Mouse (Mus musculus) embryo, embryonic 11.5 days (tissue): ENCODE data around the gene Gm28308.

Experiments used
- DNase-seq: peaks from one replicate; pipeline ENCODE4 v3.0.0-alpha.2; 2012; ENCODE audit warnings: low read depth, low spot score

The Gm28308 gene

DNA sequence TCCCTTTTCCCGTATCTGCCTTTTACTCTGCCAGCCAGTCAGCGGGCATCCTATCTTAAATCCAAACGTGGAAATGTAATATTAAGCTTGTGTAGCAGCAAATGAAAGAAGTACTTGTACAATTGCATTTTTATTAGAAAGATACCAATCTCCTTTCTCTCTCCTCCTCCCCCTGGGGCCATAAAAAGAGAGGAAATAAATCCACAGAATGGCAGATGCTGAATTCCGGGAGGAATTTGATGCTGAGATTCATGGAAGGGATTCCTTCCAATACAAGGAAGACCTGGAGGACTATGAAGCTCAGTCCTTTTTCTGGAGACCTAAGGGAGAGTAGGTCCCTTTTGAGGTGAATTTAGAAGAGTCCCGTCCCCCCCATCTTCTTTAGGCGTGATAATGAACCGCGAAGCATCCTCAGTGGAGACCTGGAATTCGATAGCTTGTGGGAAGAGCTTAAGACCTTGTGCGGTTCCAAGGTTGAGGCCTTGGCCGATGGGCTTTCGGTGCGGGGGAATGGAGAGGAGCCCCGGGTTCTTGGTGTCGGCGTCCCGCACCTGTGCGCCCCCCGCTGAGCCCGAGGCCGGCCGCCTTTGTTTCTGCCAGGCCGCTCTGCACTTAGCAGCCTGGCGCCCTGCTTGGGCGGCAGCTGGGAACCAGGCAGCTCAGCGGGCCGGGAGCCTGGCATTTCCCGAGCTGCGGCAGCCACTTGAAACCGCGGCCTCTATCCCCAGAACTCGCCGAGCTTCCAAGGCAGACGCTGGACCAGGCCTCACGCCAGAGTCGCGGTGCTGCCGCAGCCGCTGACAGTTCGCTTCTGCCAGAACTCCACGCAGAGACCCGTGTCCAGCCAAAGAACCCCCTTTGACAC lies 44.7 kb downstream of the Gm28308 start:
- DNase-seq = no peak

GRCm38 (mm10) chr6:52167736-52168161 lies 45.4 kb downstream of the Gm28308 start:
- no peak for DNase-seq

- DNase-seq = no peak
Observed at GRCm38 (mm10) chr6:52167176-52167575, 46.0 kb downstream of the Gm28308 start.

DNA sequence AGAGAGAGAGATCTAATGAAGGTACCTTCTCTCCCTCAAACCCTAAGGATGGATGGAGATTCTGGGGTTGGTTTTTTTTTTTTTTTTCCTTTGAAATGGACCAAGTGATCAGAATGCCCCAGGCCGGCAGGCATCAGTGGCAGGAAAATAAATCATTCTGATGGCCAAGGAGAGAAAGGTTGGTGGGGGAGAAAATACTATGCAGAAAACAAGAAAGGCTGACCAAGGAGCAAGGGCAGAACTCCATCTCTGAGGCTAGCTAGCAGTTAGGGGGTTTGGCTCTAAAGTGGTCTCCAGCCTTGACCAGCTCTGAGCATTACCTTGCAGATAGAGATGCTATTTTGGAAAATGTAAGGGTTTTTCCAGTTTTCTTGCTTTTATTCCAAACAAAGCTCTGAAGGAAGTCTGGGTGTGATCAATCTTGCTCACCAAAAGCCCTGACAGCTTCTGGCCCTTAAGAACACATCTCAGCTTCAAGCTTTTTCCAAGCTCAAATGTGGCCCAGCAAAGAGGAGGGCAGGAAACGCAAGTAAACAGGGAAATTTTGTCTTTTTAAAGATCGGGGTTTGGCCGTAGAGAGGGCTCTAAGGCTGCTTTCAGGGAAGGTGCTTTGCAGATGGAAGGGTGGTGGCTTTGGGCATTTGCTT lies 46.6 kb downstream of the Gm28308 start:
- DNase-seq = no peak

GRCm38 (mm10) chr6:52165441-52166370 lies 47.4 kb downstream of the Gm28308 start:
- no peak for DNase-seq

GRCm38 (mm10) chr6:52164626-52165440 lies 48.3 kb downstream of the Gm28308 start, which contains the start of gene Hoxa2:
TSS of gene Hoxa2 (minus strand) at chr6:52164831.
- no peak for DNase-seq

- DNase-seq = no peak
Observed at GRCm38 (mm10) chr6:52164051-52164625, 49.0 kb downstream of the Gm28308 start.

- no peak for DNase-seq
Observed at GRCm38 (mm10) chr6:52163366-52164031, 49.6 kb downstream of the Gm28308 start.

DNA sequence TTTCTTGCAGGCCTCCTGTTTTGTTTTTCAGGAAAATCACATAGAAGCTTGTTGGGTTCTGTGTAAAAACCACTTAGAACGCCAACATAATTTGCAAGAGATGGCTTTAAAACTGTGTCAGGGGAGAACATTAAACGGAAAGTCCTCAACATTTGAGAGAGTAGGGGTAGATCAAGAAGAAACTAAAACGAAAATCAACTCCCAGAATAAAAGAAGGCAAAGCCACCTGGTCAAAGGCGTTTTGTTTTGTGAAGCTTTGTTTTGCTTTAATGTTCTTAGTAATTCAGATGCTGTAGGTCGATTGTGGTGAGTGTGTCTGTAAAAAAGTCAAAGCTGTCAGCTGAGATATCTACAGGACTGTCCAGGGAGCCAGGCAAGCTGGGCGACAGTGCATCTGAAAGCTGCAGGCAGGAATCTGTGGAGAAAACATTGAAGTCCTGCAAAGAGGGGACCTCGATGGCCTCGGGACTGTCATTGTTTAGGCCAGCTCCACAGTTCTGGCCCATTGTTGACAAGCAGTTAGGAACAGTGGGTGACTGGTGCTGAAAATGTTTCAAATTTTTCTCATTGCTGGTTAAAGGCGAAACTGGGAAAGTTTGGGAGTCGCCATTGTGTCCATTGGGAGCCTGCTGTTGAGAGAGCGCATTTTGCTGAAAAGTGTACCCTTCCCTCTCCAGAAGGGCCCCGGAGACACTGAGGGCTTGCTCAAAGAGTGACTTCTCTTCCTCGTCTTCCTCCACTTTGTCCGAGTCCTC lies 50.4 kb downstream of the Gm28308 start:
- no peak for DNase-seq

- DNase-seq = no peak
Observed at GRCm38 (mm10) chr6:52162093-52162380, 51.1 kb downstream of the Gm28308 start.

GRCm38 (mm10) chr6:52161336-52162092 lies 51.6 kb downstream of the Gm28308 start:
- DNase-seq = no peak

GRCm38 (mm10) chr6:52160511-52161335 lies 52.4 kb downstream of the Gm28308 start:
- DNase-seq = no peak

DNA sequence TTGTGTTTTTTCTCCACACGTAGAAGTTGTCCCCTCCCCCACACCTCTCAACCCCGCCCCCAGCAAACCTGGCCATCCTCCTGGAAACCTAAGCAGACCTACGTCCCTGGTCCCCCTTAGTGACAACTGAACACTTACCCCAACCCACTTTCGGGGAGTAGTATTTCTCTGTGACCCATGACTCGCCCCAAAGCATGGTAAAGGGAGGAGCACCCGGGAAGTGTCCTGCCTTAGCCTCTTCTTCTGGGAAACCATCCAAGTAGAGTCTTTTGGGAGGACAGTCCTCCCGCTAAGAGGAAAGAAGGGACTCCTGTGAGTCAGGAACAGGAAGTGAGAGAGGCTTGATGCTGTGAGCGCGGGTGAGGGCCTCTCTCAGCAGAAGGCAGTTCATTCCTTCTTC lies 53.2 kb downstream of the Gm28308 start:
- DNase-seq = no peak

DNA sequence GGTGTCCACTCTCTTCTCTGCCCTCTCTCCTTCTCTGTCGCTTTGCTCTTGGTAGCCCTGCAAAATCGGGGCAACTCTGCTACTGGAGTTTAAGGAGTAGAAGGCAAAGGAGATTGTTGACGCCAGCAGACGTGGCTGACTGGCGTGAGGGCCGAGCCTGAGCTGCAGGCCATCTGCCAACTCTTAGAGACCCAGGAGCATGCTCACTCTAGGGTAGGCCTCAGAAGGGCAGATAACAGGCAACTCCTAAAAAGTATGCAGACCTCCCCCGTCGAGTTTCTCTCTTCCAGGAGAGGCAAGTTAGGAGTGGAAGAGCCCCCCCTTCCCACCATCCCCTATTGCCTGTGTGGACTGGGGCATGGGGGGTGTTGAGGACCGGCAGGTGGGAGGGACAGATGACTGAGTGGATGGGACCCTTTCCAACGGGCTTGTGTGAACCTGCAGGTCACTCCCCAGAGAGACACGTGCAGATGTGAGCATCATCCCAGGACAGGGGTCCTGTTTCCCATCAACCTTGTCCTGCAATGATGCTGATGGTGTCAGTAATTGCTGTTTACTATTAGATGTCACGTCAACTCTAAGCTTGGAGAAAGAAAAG lies 53.9 kb downstream of the Gm28308 start:
- DNase-seq = no peak

DNA sequence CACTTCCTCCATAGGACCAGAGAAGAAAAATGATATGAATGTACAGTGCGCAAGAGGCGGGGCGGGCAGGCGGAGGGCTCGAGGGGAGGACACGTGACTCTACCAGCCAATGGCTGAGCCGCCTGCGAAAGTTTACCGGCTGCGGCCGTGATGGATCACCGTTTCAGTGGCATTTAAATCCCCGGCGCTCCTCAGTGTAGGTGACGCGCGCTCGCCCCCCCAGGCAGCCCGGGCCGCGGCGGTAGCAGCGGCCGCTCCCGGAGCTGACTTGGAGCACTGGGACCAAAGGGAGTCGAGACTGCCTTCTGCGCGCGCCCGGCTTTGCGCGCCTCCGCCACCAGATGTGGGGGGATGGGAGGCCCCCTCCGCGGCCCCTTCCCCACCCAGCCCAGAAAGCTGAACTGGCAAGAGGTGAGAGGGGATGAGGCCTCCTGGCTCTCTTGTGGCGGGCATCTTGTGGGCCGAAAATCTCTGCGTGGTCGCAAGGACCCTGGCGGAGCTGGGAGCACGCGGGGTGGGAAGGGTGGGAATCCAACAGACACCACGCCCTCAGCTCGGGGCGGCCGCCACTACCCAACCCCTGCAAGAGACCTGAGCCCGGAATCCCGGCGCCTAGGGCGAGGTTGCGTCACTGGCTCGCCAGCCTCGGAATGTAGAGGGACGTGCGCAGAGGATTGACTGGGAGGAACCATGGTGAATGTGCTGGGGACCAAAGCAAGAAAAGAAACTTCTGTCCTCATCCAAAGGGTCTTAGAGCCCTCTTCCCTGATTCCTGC lies 54.7 kb downstream of the Gm28308 start, which contains the start of gene Hoxa1:
Gene Hoxa1, minus strand, starts transcription at position 42 of the 776 bp plus-strand sequence.
- DNase-seq = no peak

- DNase-seq = no peak
Observed at GRCm38 (mm10) chr6:52157466-52158275, 55.5 kb downstream of the Gm28308 start.
